Mouse (Mus musculus): ENCODE data around the gene Trabd2b.

The Trabd2b gene

GRCm38 (mm10) chr4:114492157-114492556, 85.6 kb downstream of the Trabd2b start:
- no peak for DNase-seq (ENCODE audit: extremely low spot score, low spot score)

DNA sequence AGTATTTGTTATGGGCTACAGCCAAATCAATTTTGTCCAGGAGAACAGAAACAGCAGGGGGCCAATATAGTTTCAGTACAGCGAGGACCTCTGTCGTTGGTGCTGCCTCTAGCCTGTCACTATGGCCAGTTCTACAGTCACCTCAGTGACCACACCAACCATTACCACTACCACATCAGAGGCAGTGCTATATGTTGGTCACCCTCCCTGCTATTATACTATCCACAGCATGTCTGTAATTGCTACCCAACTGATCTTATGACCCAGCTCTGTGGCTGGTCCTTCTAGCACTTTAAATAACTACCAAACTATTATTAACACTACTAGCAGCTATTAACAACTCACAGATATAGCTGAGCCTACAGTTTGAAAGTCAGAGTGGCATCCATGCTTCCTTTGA, 87.5 kb downstream of the Trabd2b start:
- no peak for DNase-seq (ENCODE audit: extremely low spot score, low spot score)

DNA sequence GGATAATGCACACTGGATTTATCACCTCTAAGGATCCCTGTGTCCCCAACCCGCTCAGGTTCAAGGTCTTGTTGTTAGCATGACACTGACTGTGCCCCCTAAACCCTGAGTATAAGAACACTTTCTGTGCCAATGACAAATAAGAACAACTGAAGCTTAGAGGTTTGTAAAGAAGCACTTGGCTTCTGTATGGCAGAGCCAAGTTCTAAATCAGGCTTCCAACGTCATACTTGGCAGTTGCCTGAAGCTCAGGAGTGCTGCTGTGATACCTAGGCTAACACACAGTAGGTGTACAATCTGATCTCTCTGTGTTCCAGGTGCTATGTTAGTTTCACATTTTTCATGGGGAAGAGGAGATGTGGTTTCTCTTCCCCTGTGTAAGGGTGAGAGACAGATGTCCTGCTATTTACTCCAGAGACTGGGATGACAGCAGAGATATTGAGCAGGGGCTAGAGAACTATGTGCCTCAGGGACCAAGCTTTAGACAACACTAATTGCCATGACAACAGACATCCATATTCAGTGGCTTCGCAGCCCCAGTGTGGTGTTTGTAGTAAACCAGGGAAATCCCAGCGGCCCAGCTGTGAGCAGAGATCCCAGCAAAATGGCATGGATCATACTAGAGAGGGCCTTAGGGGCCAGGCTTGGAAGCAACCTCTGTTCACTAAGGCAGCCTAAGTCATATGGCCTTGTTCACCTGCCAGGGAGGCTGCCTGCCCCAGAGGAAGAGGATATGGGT, 89.3 kb downstream of the Trabd2b start:
- no peak for DNase-seq (ENCODE audit: extremely low spot score, low spot score)

- no peak for DNase-seq (ENCODE audit: extremely low spot score, low spot score)
Observed at GRCm38 (mm10) chr4:114499650-114500049, 93.1 kb downstream of the Trabd2b start.

GRCm38 (mm10) chr4:114500317-114500716, 93.8 kb downstream of the Trabd2b start:
- no peak for DNase-seq (ENCODE audit: extremely low spot score, low spot score)

GRCm38 (mm10) chr4:114501048-114501447, 94.5 kb downstream of the Trabd2b start:
- DNase-seq (ENCODE audit: extremely low spot score, low spot score), result no peak

- no peak for DNase-seq (ENCODE audit: extremely low spot score, low spot score)
Observed at GRCm38 (mm10) chr4:114501611-114502010, 95.1 kb downstream of the Trabd2b start.

- no peak for DNase-seq (ENCODE audit: extremely low spot score, low spot score)
Observed at GRCm38 (mm10) chr4:114504227-114505041, 97.9 kb downstream of the Trabd2b start.

- no peak for DNase-seq (ENCODE audit: extremely low spot score, low spot score)
Observed at GRCm38 (mm10) chr4:114509601-114510000, 103.1 kb downstream of the Trabd2b start.

- DNase-seq (ENCODE audit: extremely low spot score, low spot score), result no peak
Observed at GRCm38 (mm10) chr4:114511649-114512048, 105.1 kb downstream of the Trabd2b start.

GRCm38 (mm10) chr4:114513149-114513548, 106.6 kb downstream of the Trabd2b start:
- no peak for DNase-seq (ENCODE audit: extremely low spot score, low spot score)

- DNase-seq (ENCODE audit: extremely low spot score, low spot score), result no peak
Observed at GRCm38 (mm10) chr4:114515330-114515771, 108.8 kb downstream of the Trabd2b start.

- DNase-seq (ENCODE audit: extremely low spot score, low spot score), result no peak
Observed at GRCm38 (mm10) chr4:114516651-114517050, 110.1 kb downstream of the Trabd2b start.

GRCm38 (mm10) chr4:114518061-114518460, 111.5 kb downstream of the Trabd2b start:
- DNase-seq (ENCODE audit: extremely low spot score, low spot score), result no peak

DNA sequence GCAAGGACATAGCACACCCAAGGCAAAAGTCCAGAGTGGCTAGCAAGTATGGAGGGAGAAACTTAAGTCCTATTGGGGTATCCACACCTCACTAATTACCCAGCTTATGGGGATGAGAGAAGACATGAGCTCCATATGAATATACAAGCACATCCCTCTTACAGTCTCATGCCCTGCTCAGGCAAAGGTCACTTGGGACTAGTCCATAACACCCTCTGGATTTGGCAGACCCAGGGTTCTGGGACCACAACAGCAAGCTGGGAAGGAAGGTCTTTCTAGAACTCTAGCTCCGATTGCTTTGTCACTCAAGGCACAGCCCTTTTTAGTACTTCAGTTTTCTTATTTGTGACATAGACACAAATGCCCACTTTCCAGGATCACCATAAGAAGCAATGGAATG, 112.0 kb downstream of the Trabd2b start:
- no peak for DNase-seq (ENCODE audit: extremely low spot score, low spot score)

- no peak for DNase-seq (ENCODE audit: extremely low spot score, low spot score)
Observed at GRCm38 (mm10) chr4:114519321-114519720, 112.8 kb downstream of the Trabd2b start.

- no peak for DNase-seq (ENCODE audit: extremely low spot score, low spot score)
Observed at GRCm38 (mm10) chr4:114519966-114520365, 113.4 kb downstream of the Trabd2b start.

DNA sequence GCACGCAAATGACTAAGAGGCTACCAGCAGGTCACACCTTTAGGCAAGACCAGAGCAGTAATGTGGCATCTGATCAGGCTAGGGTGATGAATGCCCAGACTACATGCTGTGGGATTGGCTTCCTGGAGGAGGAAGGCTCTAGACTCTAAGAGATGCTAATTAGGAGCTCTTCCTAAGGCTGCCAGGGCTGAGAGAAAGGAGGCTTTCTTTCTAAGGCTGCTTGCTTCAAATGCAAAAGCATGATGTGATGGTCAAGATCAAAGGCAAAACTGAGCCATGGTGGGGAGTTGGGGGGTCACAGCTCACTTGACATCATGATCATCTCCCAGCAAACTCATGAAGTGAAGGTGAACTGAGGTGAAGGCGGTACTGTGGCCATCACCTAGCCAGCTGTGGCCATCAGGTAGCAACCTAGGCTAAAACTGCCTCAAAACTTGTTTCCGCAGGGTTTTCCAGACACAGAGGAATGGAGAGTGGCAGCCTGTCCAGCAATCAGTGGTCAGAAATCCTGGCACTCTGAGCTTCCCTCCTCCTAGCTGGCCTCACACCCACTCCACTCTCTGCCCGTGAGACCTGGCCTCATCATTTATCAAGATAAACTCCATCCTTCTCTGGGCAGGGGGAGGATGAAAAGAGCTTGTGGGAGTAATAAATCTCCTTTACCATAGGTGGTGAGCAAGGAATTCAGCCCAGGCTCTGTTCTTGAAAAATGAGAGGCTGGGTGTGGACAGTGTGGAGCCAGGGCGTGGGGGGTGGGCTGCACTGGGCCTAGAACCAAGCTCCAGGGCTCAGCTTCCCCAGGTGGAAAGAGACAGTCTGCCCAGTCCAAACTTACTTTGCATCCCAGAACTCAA, 117.0 kb downstream of the Trabd2b start:
- DNase-seq (ENCODE audit: extremely low spot score, low spot score), result no peak

- DNase-seq (ENCODE audit: extremely low spot score, low spot score), result no peak
Observed at GRCm38 (mm10) chr4:114531591-114531990, 125.1 kb downstream of the Trabd2b start.

DNA sequence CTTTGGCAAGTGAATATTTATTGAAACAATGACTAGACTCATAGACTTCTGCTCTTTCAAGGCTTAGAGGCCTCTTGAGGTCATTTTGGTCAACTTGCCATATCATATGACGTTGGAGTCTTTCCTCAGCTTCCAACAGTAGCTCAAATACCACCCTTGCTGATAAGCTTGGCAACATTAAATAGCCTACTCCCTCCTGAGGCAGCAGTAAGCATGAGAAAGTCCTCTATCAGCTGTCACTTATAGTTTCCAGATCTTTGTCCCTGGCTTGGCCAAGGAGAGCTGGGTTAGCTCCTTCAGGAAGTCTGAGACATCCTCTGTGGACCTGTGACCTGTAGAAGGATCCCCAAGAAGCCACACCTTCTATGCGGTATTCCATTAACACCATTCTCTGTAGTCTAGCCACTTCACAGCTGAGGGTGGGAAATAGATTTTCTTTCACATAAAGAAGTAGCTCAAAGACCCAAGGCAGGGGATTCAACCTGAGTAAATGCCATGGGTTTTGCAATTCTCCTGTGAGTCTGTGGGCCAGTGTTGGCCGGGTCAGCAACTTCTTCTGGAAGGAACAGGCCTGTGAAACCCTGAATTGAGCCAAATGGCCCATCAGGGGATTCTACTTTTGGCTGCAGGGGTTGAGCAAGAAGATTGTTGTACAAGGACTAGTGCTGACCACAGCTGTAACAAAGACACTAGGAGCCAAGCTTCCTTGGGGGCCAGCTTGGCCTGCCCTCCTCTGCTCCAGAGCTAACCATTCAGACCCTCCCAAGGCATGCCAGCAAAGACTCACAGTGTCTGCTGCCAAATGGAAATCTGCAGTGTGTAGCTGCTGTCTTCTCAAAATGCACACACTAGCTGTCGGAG, 127.6 kb downstream of the Trabd2b start:
- no peak for DNase-seq (ENCODE audit: extremely low spot score, low spot score)

Data from neural tube, embryonic 10.5 days (tissue).